Mouse (Mus musculus) naive thymus-derived CD4-positive, alpha-beta T cell, adult 5 months (primary cell): ENCODE results near the gene Noto. TPM values are rescaled to one million over a fixed set of nuclear protein-coding genes. Genes with fewer than 3 reads are reported as not detected.

Experiments used
- polyA plus RNA-seq: library from polyadenylated mRNA; unstranded; fragments of 100-300 nt; shearing (Covaris generic); gene quantifications from one replicate; pipeline ENCODE4 v1.2.1, GENCODE M21; 2017

The Noto gene
- polyA plus RNA-seq: not detected

DNA sequence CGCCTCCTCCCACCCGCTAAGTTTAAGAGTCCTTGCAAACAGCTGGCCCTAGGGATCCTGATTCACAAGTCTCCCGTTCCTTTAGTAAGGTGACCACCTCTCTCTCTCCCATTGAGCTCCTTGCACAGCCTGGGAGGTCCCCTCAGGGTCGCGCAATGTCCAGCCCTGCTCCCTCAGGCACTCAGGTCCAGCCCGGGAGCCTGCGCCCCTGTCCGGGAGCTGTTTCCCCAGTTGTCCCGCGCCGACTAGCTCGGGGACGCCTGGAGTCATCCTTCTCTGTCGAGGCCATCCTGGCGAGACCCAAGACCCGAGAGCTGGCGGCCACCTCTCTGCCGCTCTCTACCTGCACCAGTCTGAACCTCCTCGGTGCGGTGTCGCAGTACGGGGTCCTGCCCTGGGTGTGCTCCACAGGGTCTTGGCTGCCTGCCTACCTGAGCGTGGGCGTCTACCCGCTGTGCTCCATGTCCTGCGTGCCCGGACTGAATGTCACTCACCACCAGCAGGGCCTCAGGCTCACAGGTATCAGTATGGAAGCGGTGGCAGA lies at the start of gene Noto:
Gene Noto, plus strand, starts transcription at position 51 of the 544 bp plus-strand sequence.

DNA sequence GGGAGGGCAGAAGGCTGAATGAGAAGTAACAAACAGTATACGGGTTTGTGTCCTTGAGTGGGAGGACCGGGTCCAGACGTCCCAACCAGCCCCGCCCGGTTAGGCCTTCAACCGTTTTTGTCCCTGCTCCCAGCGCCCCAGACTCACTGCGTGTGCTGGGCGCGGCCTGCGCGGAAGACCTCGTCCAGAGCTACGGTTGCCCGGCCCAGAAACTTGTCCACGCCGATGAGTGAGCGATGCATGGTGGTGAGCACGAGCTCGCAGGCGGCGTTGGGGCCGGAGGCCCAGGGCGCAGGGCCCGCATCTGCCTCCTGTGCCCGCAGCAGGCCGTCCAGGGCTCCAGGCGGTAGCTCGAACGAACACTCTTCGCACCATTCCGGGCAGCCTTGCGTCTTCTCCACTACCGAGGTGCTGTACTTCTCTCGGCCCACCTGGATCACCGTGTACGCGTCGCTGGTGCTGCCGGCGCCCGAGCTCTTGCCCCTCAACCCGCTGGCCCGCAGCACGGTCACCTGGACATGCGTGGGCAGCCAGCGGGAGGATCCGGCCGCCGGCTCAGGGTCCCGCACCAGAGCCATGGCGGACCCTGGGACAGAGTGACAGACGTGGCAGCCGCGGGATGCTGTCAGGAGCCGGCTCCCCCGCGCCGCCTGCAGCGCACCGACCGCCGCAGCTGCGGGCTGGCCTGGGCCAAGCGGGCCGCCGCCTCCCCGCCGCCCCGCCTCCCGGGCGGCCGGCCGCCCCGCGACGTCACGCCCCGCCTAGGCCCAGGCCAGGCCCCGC lies 49.5 kb upstream of the Noto start, which contains the start of gene Rab11fip5:
Gene Rab11fip5, minus strand, starts transcription at position 684 of the 783 bp plus-strand sequence.

DNA sequence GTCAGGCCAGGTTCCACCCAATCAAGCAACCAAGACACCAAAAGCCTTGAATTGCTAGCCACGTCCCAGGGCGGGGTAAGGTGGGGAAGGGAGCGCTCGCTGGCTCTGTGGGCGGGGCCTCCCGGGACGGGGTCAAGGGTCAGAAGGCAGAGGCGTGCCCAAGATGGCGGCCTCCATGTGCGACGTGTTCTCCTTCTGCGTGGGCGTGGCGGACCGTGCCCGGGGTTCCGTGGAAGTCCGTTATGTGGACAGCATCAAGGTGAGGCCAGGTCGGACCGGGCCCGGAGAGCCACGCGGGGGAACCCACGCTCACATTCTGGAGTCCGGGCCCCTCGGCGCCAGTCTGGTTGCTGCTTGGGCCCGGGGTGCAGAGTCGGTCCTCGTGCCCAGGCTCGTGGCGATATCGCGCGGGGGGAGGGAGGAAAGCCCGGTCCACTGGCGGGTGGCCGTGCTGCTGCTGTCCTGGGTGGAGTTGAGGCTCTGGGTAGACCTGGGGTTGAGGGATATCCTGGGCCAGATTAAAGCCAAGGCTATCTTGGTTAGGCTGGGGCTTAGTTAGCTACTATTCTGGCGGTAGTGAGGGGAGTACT lies 8.3 kb downstream of the Noto start, which contains the start of gene Smyd5:
Gene Smyd5, plus strand, starts transcription at position 148 of the 590 bp plus-strand sequence.

DNA sequence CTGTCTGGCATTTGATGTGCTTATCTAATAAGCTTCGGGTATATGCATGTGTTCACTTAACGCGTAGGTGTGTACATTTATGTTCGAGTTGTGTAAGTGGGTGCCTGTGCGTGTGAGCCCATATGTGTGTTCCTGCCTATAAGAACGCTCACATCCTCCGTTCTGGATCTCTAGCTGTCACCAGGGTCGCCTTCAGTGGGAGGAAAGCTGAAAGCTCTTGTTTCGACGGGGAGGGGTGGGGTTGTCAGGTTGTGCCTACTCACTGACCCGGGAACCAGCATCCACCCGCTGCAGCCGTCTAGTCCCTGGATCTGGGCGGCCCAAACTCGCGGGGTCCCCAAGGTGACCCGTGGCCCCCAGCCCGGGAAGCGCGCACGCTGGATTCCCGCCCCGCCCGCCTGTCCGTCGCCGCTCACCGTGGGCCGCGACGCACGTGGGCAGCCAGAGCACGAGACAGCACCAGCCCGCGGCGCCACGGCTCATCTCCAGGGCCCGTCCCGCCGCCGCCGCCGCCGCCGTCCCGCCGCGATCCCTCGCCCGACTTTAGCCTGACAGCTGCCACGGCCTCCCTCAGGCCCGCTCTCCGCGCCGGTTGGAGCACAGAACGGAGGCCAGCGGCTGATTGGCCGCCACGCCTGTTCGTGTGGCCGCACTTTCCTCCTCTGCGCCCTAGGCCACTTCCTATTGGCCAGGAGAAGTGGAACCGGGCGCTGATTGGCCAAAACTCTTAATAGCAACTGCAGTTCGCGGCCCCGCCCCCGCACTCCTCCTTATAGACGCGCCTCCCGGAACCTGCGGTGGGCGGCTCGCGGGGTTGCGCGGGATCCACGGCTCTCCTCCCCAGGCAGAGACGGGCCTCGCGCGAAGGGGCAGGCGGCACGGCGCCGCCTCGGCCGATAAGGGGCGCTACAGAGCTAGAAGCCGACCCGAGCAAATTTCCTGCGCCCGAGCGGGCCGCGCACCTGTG lies 27.3 kb downstream of the Noto start, which contains the start of gene Cct7:
Gene Cct7, plus strand, starts transcription at position 818 of the 967 bp plus-strand sequence.

DNA sequence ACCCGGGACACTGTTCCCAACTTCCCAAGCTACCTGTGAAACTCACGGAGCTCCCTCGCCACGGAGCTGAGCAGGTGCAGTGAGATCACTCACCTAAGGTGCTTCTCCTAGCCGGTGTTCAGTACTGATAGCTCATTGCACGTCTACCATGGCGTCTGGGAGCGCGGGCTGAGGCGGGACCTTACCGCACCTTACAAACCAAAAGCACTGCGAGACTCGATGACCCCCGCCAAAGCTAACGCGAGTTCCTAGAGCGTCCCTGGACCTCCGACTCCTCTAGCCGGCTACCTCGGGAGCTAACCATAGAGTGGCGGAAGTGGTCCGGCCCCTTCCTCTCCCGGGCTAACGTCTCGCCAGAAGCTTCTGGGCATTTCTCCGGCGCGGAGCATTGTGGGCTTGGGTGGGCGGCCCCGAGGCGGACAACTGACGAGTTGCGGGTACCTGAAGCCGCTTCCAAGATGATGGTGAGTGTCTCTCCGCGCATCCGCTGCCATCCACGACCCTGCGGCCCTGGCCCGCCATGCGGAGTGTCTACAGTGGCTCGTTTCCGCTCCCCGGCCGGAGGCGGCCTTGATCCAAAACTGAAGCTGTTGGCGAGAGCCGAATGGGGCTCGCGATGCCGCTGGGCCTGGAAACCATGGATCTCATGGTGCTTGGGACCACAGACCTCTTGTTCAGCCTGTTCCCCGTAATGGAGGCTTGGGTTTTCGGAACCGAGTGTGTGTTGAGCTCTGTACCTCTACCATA lies 28.2 kb downstream of the Noto start, which contains the start of gene Pradc1:
Gene Pradc1, minus strand, starts transcription at position 307 of the 747 bp plus-strand sequence.

Other genes with a start within 250 kb of the Noto start
- gene Emx1, start 236.4 kb upstream of the Noto start, polyA plus RNA-seq: not detected
- gene Sfxn5, start 90.5 kb upstream of the Noto start, polyA plus RNA-seq: 1.5 TPM
- gene Rab11fip5, start 49.3 kb upstream of the Noto start, polyA plus RNA-seq: 0.58 TPM
- 34.2 TPM for gene Smyd5, start 8.1 kb downstream of the Noto start, polyA plus RNA-seq
- gene Cct7, start 27.6 kb downstream of the Noto start, polyA plus RNA-seq: 313 TPM
- gene Pradc1, start 28.1 kb downstream of the Noto start, polyA plus RNA-seq: 20.5 TPM
- gene Fbxo41, start 79.1 kb downstream of the Noto start, polyA plus RNA-seq: not detected
- not detected for gene Egr4, start 89.7 kb downstream of the Noto start, polyA plus RNA-seq
- 1.3 TPM for gene Alms1, start 163.6 kb downstream of the Noto start, polyA plus RNA-seq